Mouse (Mus musculus): Measurements from ENCODE around the gene Olfr411. TPM values are rescaled to one million over a fixed set of nuclear protein-coding genes. Genes with fewer than 3 reads are reported as not detected.

The Olfr411 gene
- polyA plus RNA-seq, 1 experiment from 2014 or later: not detected

DNA sequence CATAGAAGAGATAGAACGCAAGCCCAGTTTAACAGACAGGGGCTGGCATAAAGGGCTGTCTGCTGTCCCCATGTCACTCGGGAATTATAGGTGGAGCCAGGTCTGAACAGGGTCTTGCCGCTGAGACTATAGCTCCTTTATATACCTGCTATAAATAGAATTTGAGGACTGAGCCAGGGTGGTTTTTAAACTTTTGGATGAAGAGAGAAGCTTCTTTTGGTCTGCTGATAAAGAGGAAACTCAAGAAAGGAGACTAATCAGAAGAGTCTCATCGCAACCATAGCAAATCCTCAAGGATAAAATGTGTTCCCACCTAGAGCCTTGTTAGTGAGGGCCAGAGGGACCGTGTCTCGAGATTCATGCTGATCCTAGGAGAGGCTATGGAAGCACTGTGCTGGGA, 14.5 kb downstream of the Olfr411 start, which contains the start of gene Olfr410:
Olfr410 (minus strand) TSS at position 101 of the 400 bp plus-strand sequence.
- WGBS: 85% methylated on average over 6 of the region's 6 CpGs
- no peaks in the 10 kb centered on the region for H3K4me1 ChIP-seq (replicated peaks)
- H3K9ac ChIP-seq: no peak within 1 kb of the TSS
- no peak for ATAC-seq (ENCODE audit: low FRiP score)
- 0 out of 2 replicates have a peak, but pooled peaks cover 4% of the 10 kb centered on the region for H3K9me3 ChIP-seq
- H3K4me2 ChIP-seq: no peak within 1 kb of the TSS
- no peaks in the 10 kb centered on the region for H3K27me3 ChIP-seq
- H3K27ac ChIP-seq: no peak within 1 kb of the TSS
- no peak within 1 kb of the TSS for H3K4me3 ChIP-seq
- H3K36me3 ChIP-seq: no peaks in the 10 kb centered on the region

DNA sequence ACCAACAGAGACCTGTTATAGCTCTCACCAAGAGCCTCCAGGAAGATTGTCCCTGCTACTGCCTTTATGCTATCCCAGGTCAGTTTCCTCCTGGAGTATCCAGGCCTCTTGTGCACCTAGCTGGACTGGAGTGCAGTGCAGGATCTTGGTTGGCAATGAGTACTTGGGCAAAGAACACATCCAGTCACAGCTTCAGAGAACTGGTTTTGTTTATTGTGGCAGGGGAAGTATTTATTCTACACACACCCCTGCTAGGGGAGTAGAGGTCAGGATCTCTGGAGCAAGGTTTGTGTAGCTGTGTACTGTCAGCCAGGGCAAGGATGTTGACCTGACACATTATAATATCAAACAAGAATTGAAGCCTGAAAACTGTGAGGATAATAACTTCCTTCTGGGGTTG, 23.7 kb downstream of the Olfr411 start:
- Histone ChIP-seq H3K27me3 (no peaks in the 10 kb centered on the region), H3K4me2 (no peak overlapping the region), H3K4me1 (replicated peaks) (no peaks in the 10 kb centered on the region), H3K9ac (no peak overlapping the region), H3K4me3 (no peak overlapping the region), H3K27ac (no peak overlapping the region), H3K9me3 (no peaks in the 10 kb centered on the region), H3K36me3 (no peaks in the 10 kb centered on the region)
- ATAC-seq (ENCODE audit: low FRiP score): no peak

DNA sequence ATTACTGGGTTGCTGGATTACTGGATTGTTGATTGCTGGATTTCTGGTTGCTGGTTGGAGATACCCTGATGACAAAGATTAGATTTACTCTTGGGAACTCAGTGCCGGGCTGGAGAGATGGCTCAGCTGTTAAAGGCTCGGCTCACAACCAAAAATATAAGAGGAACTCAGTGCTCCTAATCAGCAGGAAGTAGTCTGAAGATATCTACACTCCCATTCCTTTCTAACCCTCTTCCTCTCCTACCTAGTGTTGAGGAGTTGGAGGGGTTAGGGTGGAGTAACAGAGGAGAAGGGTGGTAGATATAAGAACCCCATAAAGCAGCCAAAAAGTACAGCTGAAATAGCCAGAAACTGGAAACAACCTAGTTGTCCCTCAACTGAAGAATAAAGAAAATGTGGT, 26.4 kb downstream of the Olfr411 start:
- H3K4me3 ChIP-seq: no peak overlapping the region

More for the DNA sequence above, 26.4 kb downstream of the Olfr411 start:
- Histone ChIP-seq H3K4me1 (replicated peaks) (no peaks in the 10 kb centered on the region), H3K4me2 (no peak overlapping the region), H3K27me3 (no peaks in the 10 kb centered on the region), H3K9me3 (no peaks in the 10 kb centered on the region), H3K9ac (no peak overlapping the region), H3K36me3 (no peaks in the 10 kb centered on the region), H3K27ac (no peak overlapping the region)
- ATAC-seq (ENCODE audit: low FRiP score): no peak
- 79% methylated on average over 2 of the region's 2 CpGs for WGBS

Other genes starting within 250 kb of the Olfr411 start
- not detected in 2 replicates for gene Olfr401, start 238.9 kb downstream of the Olfr411 start, polyA plus RNA-seq (2015; fragmentation: Nextera tagmentation; extraction: Ambion mirVana)
- not detected in 2 replicates for gene Olfr402, start 199.1 kb downstream of the Olfr411 start, polyA plus RNA-seq (2015; fragmentation: Nextera tagmentation; extraction: Ambion mirVana)
- not detected in 2 replicates for gene Olfr403, start 166.4 kb downstream of the Olfr411 start, polyA plus RNA-seq (2015; fragmentation: Nextera tagmentation; extraction: Ambion mirVana)
- gene Olfr43, start 141.3 kb downstream of the Olfr411 start, polyA plus RNA-seq (2015; fragmentation: Nextera tagmentation; extraction: Ambion mirVana): not detected in 2 replicates
- gene Olfr406, start 92.8 kb downstream of the Olfr411 start, polyA plus RNA-seq (2015; fragmentation: Nextera tagmentation; extraction: Ambion mirVana): not detected in 2 replicates
- gene Olfr59, start 68.9 kb downstream of the Olfr411 start, polyA plus RNA-seq (2015; fragmentation: Nextera tagmentation; extraction: Ambion mirVana): not detected in 2 replicates
- not detected in 2 replicates for gene Olfr410, start 14.6 kb downstream of the Olfr411 start, polyA plus RNA-seq (2015; fragmentation: Nextera tagmentation; extraction: Ambion mirVana)
- not detected in 2 replicates for gene Olfr412, start 9.4 kb upstream of the Olfr411 start, polyA plus RNA-seq (2015; fragmentation: Nextera tagmentation; extraction: Ambion mirVana)